Mouse (Mus musculus): ENCODE results near the gene BC016579. TPM values are rescaled to one million over a fixed set of nuclear protein-coding genes. Genes with fewer than 3 reads are reported as not detected.

Gene BC016579
- total RNA-seq (2022), result not detected

GRCm38 (mm10) chr16:45653934-45654332 is at the start of gene BC016579:
BC016579 (minus strand) TSS chr16:45654068.
- no peak for DNase-seq (ENCODE audit: low spot score in 2 of 2)

GRCm38 (mm10) chr16:45699301-45699700 is 45.4 kb upstream of the BC016579 start:
- DNase-seq (ENCODE audit: low spot score in 2 of 2), result no peak

GRCm38 (mm10) chr16:45697996-45698395 is 44.1 kb upstream of the BC016579 start:
- no peak for DNase-seq (ENCODE audit: low spot score in 2 of 2)

GRCm38 (mm10) chr16:45695445-45696160 is 41.7 kb upstream of the BC016579 start:
- no peak for DNase-seq (ENCODE audit: low spot score in 2 of 2)

GRCm38 (mm10) chr16:45693558-45693957 is 39.7 kb upstream of the BC016579 start, which contains the start of gene Tmprss7:
Tmprss7 (minus strand) TSS chr16:45693658.
- DNase-seq (ENCODE audit: low spot score in 2 of 2), result no peak

- no peak for DNase-seq (ENCODE audit: low spot score in 2 of 2)
These were observed 39.0 kb upstream of the BC016579 start for GRCm38 (mm10) chr16:45692851-45693250.

- DNase-seq (ENCODE audit: low spot score in 2 of 2), result no peak
These were observed 36.3 kb upstream of the BC016579 start for GRCm38 (mm10) chr16:45690178-45690577.

GRCm38 (mm10) chr16:45686833-45687232 is 33.0 kb upstream of the BC016579 start:
- DNase-seq (ENCODE audit: low spot score in 2 of 2), result no peak

- DNase-seq (ENCODE audit: low spot score in 2 of 2), result no peak
These were observed 31.4 kb upstream of the BC016579 start for GRCm38 (mm10) chr16:45685295-45685694.

GRCm38 (mm10) chr16:45684815-45685214 is 30.9 kb upstream of the BC016579 start:
- peak; percentile 5 to 7 for DNase-seq (ENCODE audit: low spot score in 2 of 2)

GRCm38 (mm10) chr16:45676462-45676861 is 22.6 kb upstream of the BC016579 start:
- DNase-seq (ENCODE audit: low spot score in 2 of 2), result no peak

GRCm38 (mm10) chr16:45670005-45670404 is 16.1 kb upstream of the BC016579 start:
- no peak for DNase-seq (ENCODE audit: low spot score in 2 of 2)

GRCm38 (mm10) chr16:45668178-45668577 is 14.3 kb upstream of the BC016579 start:
- no peak for DNase-seq (ENCODE audit: low spot score in 2 of 2)

GRCm38 (mm10) chr16:45666136-45666535 is 12.3 kb upstream of the BC016579 start:
- DNase-seq (ENCODE audit: low spot score in 2 of 2), result no peak

GRCm38 (mm10) chr16:45662381-45662780 is 8.5 kb upstream of the BC016579 start:
- no peak for DNase-seq (ENCODE audit: low spot score in 2 of 2)

GRCm38 (mm10) chr16:45659596-45659995 is 5.7 kb upstream of the BC016579 start:
- DNase-seq (ENCODE audit: low spot score in 2 of 2), result no peak

GRCm38 (mm10) chr16:45658248-45658647 is 4.4 kb upstream of the BC016579 start:
- no peak for DNase-seq (ENCODE audit: low spot score in 2 of 2)

- no peak for DNase-seq (ENCODE audit: low spot score in 2 of 2)
These were observed 3.8 kb upstream of the BC016579 start for GRCm38 (mm10) chr16:45657574-45658159.

- DNase-seq (ENCODE audit: low spot score in 2 of 2), result no peak
These were observed 597 bp upstream of the BC016579 start for GRCm38 (mm10) chr16:45654465-45654864.

GRCm38 (mm10) chr16:45653009-45653933 is 597 bp downstream of the BC016579 start:
- no peak for DNase-seq (ENCODE audit: low spot score in 2 of 2)

- DNase-seq (ENCODE audit: low spot score in 2 of 2), result no peak
These were observed 2.4 kb downstream of the BC016579 start for GRCm38 (mm10) chr16:45651497-45651896.

- DNase-seq (ENCODE audit: low spot score in 2 of 2), result no peak
These were observed 9.5 kb downstream of the BC016579 start for GRCm38 (mm10) chr16:45644380-45644779.

Measured in gastrocnemius, adult 8-10 months (tissue).